Mouse (Mus musculus) heart, postnatal 25 days (tissue): ENCODE measurements around the gene Vmn1r91. TPM values are rescaled to one million over a fixed set of nuclear protein-coding genes. Genes with fewer than 3 reads are reported as not detected.
"Not testable (repeated sequence)": the region's sequence is repeated elsewhere in the genome, so short reads cannot be mapped to it uniquely, and the experiment has no call there.

Source experiments
- DNase-seq: peaks from one replicate; pipeline ENCODE4 v3.0.0; 2022; ENCODE audit warnings: low spot score
- intact Hi-C: fragments of 180-260 bp; cut with DNase I; formaldehyde crosslinking; loops from one replicate; pipeline ENCODE4 v1.15.1; 2025
- total RNA-seq, 2 experiments: library from RNA; stranded (reverse); gene quantifications; 2 replicates each; pipeline ENCODE4 v1.2.3; 2021

Vmn1r91 gene
- not detected for total RNA-seq

DNA sequence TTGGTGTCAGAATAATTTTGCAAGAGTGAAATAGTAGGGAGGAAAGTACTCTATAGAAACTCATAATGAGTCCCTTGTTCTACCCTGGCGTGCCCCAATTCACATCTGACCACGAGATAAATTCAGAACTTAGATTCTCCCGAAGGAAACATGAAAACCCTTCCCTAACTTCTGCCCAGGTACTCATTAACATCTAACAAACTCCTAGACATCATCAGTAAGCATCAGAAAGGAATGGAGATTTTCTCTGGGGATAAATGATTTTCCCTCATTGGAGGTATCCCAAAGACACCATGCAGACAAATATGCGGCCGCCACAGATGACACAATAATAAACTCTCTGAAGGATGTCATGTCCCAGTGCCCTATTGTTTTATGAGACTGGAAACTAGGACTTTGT lies at the start of gene Vmn1r91:
Gene Vmn1r91 (plus strand): TSS at position 301 of the 400 bp plus-strand sequence.
- intact Hi-C loops, DNase-seq: not testable (repeated sequence)

DNA sequence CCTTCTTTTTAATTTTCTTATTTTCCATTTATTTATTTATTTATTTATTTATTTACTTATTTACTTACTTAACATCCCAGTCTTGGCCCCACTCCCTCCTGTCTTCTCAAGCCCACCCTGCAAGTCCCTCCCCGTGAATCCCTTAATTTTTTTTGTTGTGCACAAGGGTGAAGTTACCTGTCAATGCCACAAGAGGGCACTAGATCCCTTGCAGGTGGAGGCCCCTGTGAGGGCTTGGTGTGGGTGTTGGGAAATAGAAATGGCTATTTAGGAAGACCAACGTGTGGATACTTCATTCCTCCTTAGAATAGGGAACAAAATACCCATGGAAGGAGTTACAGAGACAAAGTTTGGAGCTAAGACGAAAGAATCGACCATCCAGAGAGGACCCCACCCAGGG lies 35.4 kb upstream of the Vmn1r91 start:
- intact Hi-C loops, DNase-seq: not testable (repeated sequence)

DNA sequence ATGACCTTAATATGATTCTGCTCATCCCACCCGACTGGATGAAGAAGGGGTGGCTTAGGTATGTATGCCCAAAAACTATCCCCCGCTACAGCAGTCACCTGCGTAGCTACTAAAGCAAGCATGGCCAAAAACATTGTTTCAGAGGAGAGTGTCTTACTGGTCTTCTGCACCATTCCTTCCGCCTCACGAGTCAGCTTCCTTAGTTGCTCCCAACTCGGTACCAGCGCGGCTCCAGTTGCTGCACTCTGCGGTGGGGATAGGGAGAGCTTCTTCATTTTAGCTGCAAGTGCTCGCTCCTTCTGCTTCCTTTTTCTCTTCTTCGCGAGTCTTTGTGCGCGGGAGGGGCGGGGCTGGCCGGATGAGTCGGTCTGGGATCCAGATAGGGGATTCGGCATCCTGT lies 21.4 kb upstream of the Vmn1r91 start:
- DNase-seq, intact Hi-C loops: not testable (repeated sequence)

DNA sequence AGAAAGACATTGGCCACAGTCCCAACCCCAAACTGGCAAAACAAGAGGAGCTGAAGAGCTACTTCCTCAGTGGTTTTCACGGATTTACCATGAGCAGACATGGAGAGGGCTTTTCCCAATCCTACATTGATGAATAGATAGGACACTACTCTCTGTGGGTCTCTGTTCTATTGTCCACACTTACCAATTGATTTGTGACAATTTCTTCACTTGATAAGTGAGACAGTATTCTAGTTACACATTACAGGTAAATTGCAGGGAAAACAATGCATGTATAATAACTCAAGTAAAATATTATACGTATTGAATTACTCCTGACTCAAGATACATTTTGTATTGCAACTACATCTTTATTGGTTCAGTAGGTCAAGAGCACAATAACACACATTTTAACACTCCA lies 23.0 kb downstream of the Vmn1r91 start, which contains the start of gene Gm16442:
Gene Gm16442 (minus strand): TSS at position 101 of the 400 bp plus-strand sequence.
- DNase-seq, intact Hi-C loops: not testable (repeated sequence)

DNA sequence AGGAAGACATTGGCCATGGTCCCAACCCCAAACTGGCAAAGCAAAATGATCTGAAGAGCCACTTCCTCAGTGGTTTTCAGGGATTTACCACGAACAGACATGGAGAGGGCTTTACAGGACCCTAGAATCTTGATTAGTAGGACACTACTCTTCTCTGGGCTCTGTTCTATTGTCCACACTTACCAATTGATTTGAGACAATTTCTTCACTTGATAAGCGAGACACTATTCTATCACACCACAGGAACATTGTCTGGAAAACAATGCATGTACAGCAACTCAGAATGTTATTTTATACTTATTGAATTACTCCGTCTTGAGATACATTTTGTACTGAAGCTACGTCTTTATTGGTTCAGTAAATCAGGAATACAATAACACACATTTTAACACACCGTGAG lies 39.5 kb downstream of the Vmn1r91 start, which contains the start of gene Vmn1r93:
Gene Vmn1r93 (minus strand): TSS at position 101 of the 400 bp plus-strand sequence.
- intact Hi-C loops, DNase-seq: not testable (repeated sequence)

Other genes with a start within 250 kb of the Vmn1r91 start
- gene Gm19345, start 247.7 kb upstream of the Vmn1r91 start, total RNA-seq: not detected
- under 1 TPM in 1 of 2 experiments, not detected in 1; 0.42 TPM for gene Ceacam16, start 238.4 kb upstream of the Vmn1r91 start, total RNA-seq
- gene Ceacam19, start 211.7 kb upstream of the Vmn1r91 start, total RNA-seq: not detected
- 10 to 100 TPM; 19.3 to 20.1 TPM for gene Pvr, start 178.5 kb upstream of the Vmn1r91 start, total RNA-seq
- 1 to 10 TPM; 1.8 to 2.8 TPM for gene Igsf23, start 148.9 kb upstream of the Vmn1r91 start, total RNA-seq
- gene Ceacam20, start 134.3 kb upstream of the Vmn1r91 start, total RNA-seq: not detected
- not detected for gene Nlrp9b, start 108.2 kb upstream of the Vmn1r91 start, total RNA-seq
- not detected for gene Gm16442, start 22.9 kb downstream of the Vmn1r91 start, total RNA-seq
- not detected for gene Vmn1r93, start 39.4 kb downstream of the Vmn1r91 start, total RNA-seq
- gene Vmn1r94, start 68.7 kb downstream of the Vmn1r91 start, total RNA-seq: not detected
- gene Vmn1r95, start 94.0 kb downstream of the Vmn1r91 start, total RNA-seq: not detected
- not detected for gene Gm6164, start 105.9 kb downstream of the Vmn1r91 start, total RNA-seq
- gene Gm4498, start 134.1 kb downstream of the Vmn1r91 start, total RNA-seq: not detected
- not detected for gene Gm5890, start 163.2 kb downstream of the Vmn1r91 start, total RNA-seq
- gene Gm4133, start 234.4 kb downstream of the Vmn1r91 start, total RNA-seq: not detected